Mouse (Mus musculus) lung, postnatal 0 days (tissue): ENCODE measurements at regions not wholly inside any gene's neighbourhood (a gene's known extent, or its start where the extent isn't known, plus 50 kb on each side); places are given as distances from the start of the nearest gene placed in this dataset.
A peak's percentile ranks its signal among the peaks of the same experiment; 100 is the strongest.

ENCODE experiments used
- ATAC-seq: fragments of 200-750 bp; cut with Nextera tagmentation; 2 replicates; pipeline ENCODE4 v1.8.0; 2017; ENCODE audit warnings: moderate library complexity
- DNase-seq: peaks from one replicate; pipeline ENCODE4 v3.0.0-alpha.2; 2016; ENCODE audit warnings: low spot score
- H3K27ac ChIP-seq: fragments of 300-500 bp; sonication (generic); 2 replicates; pipeline ENCODE4 v1.5.1; 2014; ENCODE audit warnings: antibody characterized with exemption, mild to moderate bottlenecking, low read length, mixed read lengths
- H3K27me3 ChIP-seq: fragments of 300-500 bp; sonication (generic); replicated peaks from 2 replicates; pipeline ENCODE4 v1.6.1; 2014; ENCODE audit warnings: low read length, mixed read lengths; ENCODE audit not compliant: insufficient read depth
- H3K36me3 ChIP-seq: fragments of 300-500 bp; sonication (generic); 2 replicates; pipeline ENCODE4 v1.6.1; 2014; ENCODE audit warnings: low read length, mixed read lengths; ENCODE audit not compliant: insufficient read depth
- H3K4me1 ChIP-seq: fragments of 300-500 bp; sonication (generic); 2 replicates; pipeline ENCODE4 v1.6.1; 2014; ENCODE audit warnings: antibody characterized with exemption, low read depth, low read length, mixed read lengths; ENCODE audit not compliant: insufficient read depth
- H3K4me2 ChIP-seq: fragments of 300-500 bp; sonication (generic); replicated peaks from 2 replicates; pipeline ENCODE4 v1.6.1; 2014; ENCODE audit warnings: low read depth, mild to moderate bottlenecking, low read length, moderate library complexity, mixed read lengths
- H3K4me3 ChIP-seq: fragments of 300-500 bp; sonication (generic); 2 replicates; pipeline ENCODE4 v1.5.1; 2014; ENCODE audit warnings: low read depth, low read length
- H3K9ac ChIP-seq: fragments of 300-500 bp; sonication (generic); replicated peaks from 2 replicates; pipeline ENCODE4 v1.6.1; 2014; ENCODE audit warnings: low read depth, mild to moderate bottlenecking
- H3K9me3 ChIP-seq: fragments of 300-500 bp; sonication (generic); 2 replicates; pipeline ENCODE4 v1.6.1; 2016; ENCODE audit warnings: low read length, mixed read lengths
- CTCF ChIP-seq: IDR thresholded peaks from 2 replicates; pipeline ENCODE4 v1.5.1; 2016; ENCODE audit warnings: antibody characterized with exemption, mild to moderate bottlenecking
- EP300 ChIP-seq: IDR thresholded peaks from 2 replicates; pipeline ENCODE4 v1.6.1; 2016; ENCODE audit warnings: antibody characterized with exemption, mild to moderate bottlenecking, control low read depth
- WGBS: fragments of 180-500 bp; shearing (Covaris S2); extraction: QIAGEN DNeasy Blood & Tissue Kit; methylation state at CpG from one replicate; pipeline ENCODE4 v1.1.7; 2014; 5-methylcytosine and 5-hydroxymethylcytosine counted together

- no peaks in the 10 kb centered on the region for H3K36me3 ChIP-seq
- no peak overlapping the region for H3K9ac ChIP-seq
- WGBS: 47% methylated on average over 4 of the region's 4 CpGs
- H3K4me1 ChIP-seq: no peaks in the 10 kb centered on the region
- peak; percentile 54 for DNase-seq
- peak overlapping the region; percentile 2; the same call in 1 of the 2 replicates for H3K27ac ChIP-seq
- peak; percentile 82 for ATAC-seq
- TF ChIP-seq CTCF (no peak), EP300 (no peak)
- no peaks in the 10 kb centered on the region for H3K27me3 ChIP-seq
- H3K4me3 ChIP-seq: no peak overlapping the region
- no peaks in the 10 kb centered on the region for H3K9me3 ChIP-seq
- no peak overlapping the region for H3K4me2 ChIP-seq
Measured at GRCm38 (mm10) chr13:90520992-90521757, 384.0 kb downstream of the Atp6ap1l start.

- Histone ChIP-seq H3K4me1 (no peaks in the 10 kb centered on the region), H3K9ac (no peak overlapping the region), H3K27me3 (no peaks in the 10 kb centered on the region), H3K27ac (peak overlapping the region; percentile 87), H3K4me2 (peak overlapping the region; percentile 35), H3K36me3 (no peaks in the 10 kb centered on the region), H3K4me3 (no peak overlapping the region), H3K9me3 (no peaks in the 10 kb centered on the region)
- TF ChIP-seq CTCF: peak; percentile 74
- TF ChIP-seq EP300: peak; percentile 96
- ATAC-seq: peak; percentile 100
- peak; percentile 98 for DNase-seq
- WGBS: 17% methylated on average over 3 of the region's 3 CpGs
Measured at GRCm38 (mm10) chr13:90515773-90516503, 389.2 kb downstream of the Atp6ap1l start.

GRCm38 (mm10) chr13:90513867-90514266 lies 391.3 kb downstream of the Atp6ap1l start:
- Histone ChIP-seq H3K4me1 (no peaks in the 10 kb centered on the region), H3K9ac (no peak overlapping the region), H3K9me3 (no peaks in the 10 kb centered on the region), H3K36me3 (no peaks in the 10 kb centered on the region), H3K4me2 (no peak overlapping the region), H3K27me3 (no peaks in the 10 kb centered on the region), H3K4me3 (no peak overlapping the region), H3K27ac (no peak overlapping the region)
- TF ChIP-seq EP300 (peak; percentile 88), CTCF (no peak)
- ATAC-seq (peak; percentile 13; the same call in 1 of the 2 replicates), DNase-seq (peak; percentile 10)
- 50% methylated on average over 4 of the region's 4 CpGs for WGBS

GRCm38 (mm10) chr13:90512786-90513401 lies 392.3 kb downstream of the Atp6ap1l start:
- Histone ChIP-seq H3K4me1 (no peaks in the 10 kb centered on the region), H3K4me2 (no peak overlapping the region), H3K9ac (no peak overlapping the region), H3K9me3 (no peaks in the 10 kb centered on the region), H3K27me3 (no peaks in the 10 kb centered on the region), H3K27ac (no peak overlapping the region), H3K36me3 (no peaks in the 10 kb centered on the region), H3K4me3 (no peak overlapping the region)
- WGBS: 85% methylated on average over 2 of the region's 2 CpGs
- no peak for ATAC-seq
- DNase-seq: no peak
- TF ChIP-seq CTCF (no peak), EP300 (no peak)

GRCm38 (mm10) chr13:90510479-90510878 lies 394.7 kb downstream of the Atp6ap1l start:
- DNase-seq (no peak), ATAC-seq (no peak)
- TF ChIP-seq CTCF (no peak), EP300 (no peak)
- Histone ChIP-seq H3K4me1 (no peaks in the 10 kb centered on the region), H3K9me3 (no peaks in the 10 kb centered on the region), H3K9ac (no peak overlapping the region), H3K27ac (no peak overlapping the region), H3K4me2 (no peak overlapping the region), H3K36me3 (no peaks in the 10 kb centered on the region), H3K27me3 (no peaks in the 10 kb centered on the region), H3K4me3 (no peak overlapping the region)
- 76% methylated on average over 6 of the region's 6 CpGs for WGBS

GRCm38 (mm10) chr13:90503188-90503587 lies 402.0 kb downstream of the Atp6ap1l start:
- Histone ChIP-seq H3K4me2 (no peak overlapping the region), H3K36me3 (no peaks in the 10 kb centered on the region), H3K4me1 (no peaks in the 10 kb centered on the region), H3K27ac (no peak overlapping the region), H3K27me3 (no peaks in the 10 kb centered on the region), H3K9ac (no peak overlapping the region), H3K9me3 (no peaks in the 10 kb centered on the region), H3K4me3 (no peak overlapping the region)
- 70% methylated on average over 2 of the region's 2 CpGs for WGBS
- ATAC-seq (no peak), DNase-seq (no peak)
- no peak for TF ChIP-seq CTCF
- no peak for TF ChIP-seq EP300
